ENCODE assay signal across 11 mouse cellular contexts in the genomic region with DNA sequence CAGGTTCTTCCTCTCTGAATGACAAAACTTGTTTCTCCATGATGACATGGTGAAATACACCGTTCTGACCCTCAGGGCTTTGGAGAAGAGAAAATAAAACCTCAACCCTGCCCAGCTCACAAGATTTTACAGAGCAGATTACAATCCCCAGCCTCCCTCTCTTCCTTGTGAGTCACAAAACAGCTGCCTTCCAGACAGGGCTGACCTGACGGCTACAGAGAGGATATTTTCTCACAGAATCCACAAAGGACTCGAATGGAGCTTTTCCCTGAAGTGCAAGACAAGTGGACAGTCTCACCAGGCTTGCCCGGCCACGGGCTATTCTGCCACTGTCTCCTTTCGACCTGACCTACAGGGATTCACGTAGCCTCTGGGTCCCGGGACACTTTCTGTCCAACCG.
DNase-seq lines count a peak whose midpoint lies in the region; ATAC-seq lines count a peak whose summit lies in the region.
"Had no signal": no experiment of that assay in that cellular context is flagged by ENCODE, and none has a peak within 500 bp of the region (broad histone marks: within the 10 kb centered on the region; RNA-seq: fewer than 3 reads in every experiment).

No protein-coding gene starts in this region.

- no peak overlapping the region for H3K4me2 ChIP-seq in forebrain, embryonic 11.5 days (ENCODE audit: low read depth, low read length, severe bottlenecking)
- no peak overlapping the region for H3K4me2 ChIP-seq in forebrain, embryonic 16.5 days (ENCODE audit: low read length)
- H3K4me2 ChIP-seq in midbrain, embryonic 11.5 days: no peak overlapping the region
- H3K4me2 ChIP-seq in intestine, embryonic 15.5 days (replicated peaks): peak overlapping the region; percentile 44
- H3K4me2 ChIP-seq in stomach, embryonic 16.5 days (ENCODE audit: low read depth, low read length): peak overlapping the region; percentile 34
- H3K4me2 ChIP-seq: neural tube, embryonic 13.5 days had no signal

- ATAC-seq in forebrain, embryonic 11.5 days (replicated peaks; ENCODE audit: low FRiP score): no peak
- no peak for ATAC-seq in forebrain, embryonic 16.5 days
- ATAC-seq in midbrain, embryonic 11.5 days (ENCODE audit: low FRiP score): no peak
- ATAC-seq in intestine, embryonic 15.5 days: no peak
- no peak for ATAC-seq in stomach, embryonic 16.5 days (ENCODE audit: insufficient read depth, low FRiP score)

- no peaks in the 10 kb centered on the region for H3K36me3 ChIP-seq in forebrain, embryonic 11.5 days (ENCODE audit: control insufficient read depth, insufficient read depth, low read length)
- no peaks in the 10 kb centered on the region for H3K36me3 ChIP-seq in forebrain, embryonic 16.5 days (ENCODE audit: control insufficient read depth, insufficient read depth)
- H3K36me3 ChIP-seq in midbrain, embryonic 10.5 days: no peaks in the 10 kb centered on the region
- H3K36me3 ChIP-seq in midbrain, embryonic 11.5 days (ENCODE audit: control insufficient read depth, insufficient read depth, low read length): no peaks in the 10 kb centered on the region
- H3K36me3 ChIP-seq in intestine, embryonic 15.5 days: no peaks in the 10 kb centered on the region
- no peaks in the 10 kb centered on the region for H3K36me3 ChIP-seq in stomach, embryonic 16.5 days (ENCODE audit: control insufficient read depth, insufficient read depth, low read length)
- H3K36me3 ChIP-seq: liver, embryonic 15.5 days; neural tube, embryonic 13.5 days had no signal

- no peak for DNase-seq in forebrain, embryonic 11.5 days (ENCODE audit: low spot score)
- peak; percentile 21 for DNase-seq in midbrain, embryonic 10.5 days (ENCODE audit: low spot score)
- DNase-seq in midbrain, embryonic 11.5 days (ENCODE audit: low spot score, missing footprints): no peak
- DNase-seq in left cerebral cortex, postnatal 10 days (ENCODE audit: extremely low spot score in 1 of 2, low spot score in 2 of 2): no peak
- no peak for DNase-seq in adrenal gland, postnatal 10 days
- DNase-seq: cerebellum, adult 2 months had no signal

- intact Hi-C loops in left cerebral cortex, postnatal 10 days (cut with DNase I): no loop called here

- 20% methylated on average over 9 of the region's 9 CpGs for WGBS in forebrain, embryonic 11.5 days
- WGBS in forebrain, embryonic 16.5 days: 26% methylated on average over 9 of the region's 9 CpGs
- WGBS in midbrain, embryonic 10.5 days: 27% methylated on average over 9 of the region's 9 CpGs
- WGBS in midbrain, embryonic 11.5 days: 23% methylated on average over 9 of the region's 9 CpGs
- 54% methylated on average over 9 of the region's 9 CpGs for WGBS in intestine, embryonic 15.5 days
- 39% methylated on average over 9 of the region's 9 CpGs for WGBS in stomach, embryonic 16.5 days

- H3K4me3 ChIP-seq in forebrain, embryonic 11.5 days (ENCODE audit: low read depth, low read length): no peak overlapping the region
- H3K4me3 ChIP-seq in forebrain, embryonic 16.5 days (replicated peaks; ENCODE audit: low read length): no peak overlapping the region
- H3K4me3 ChIP-seq in midbrain, embryonic 10.5 days: no peak overlapping the region
- H3K4me3 ChIP-seq in midbrain, embryonic 11.5 days (ENCODE audit: low read depth, low read length): no peak overlapping the region
- no peak overlapping the region for H3K4me3 ChIP-seq in intestine, embryonic 15.5 days (replicated peaks)
- H3K4me3 ChIP-seq in stomach, embryonic 16.5 days (replicated peaks; ENCODE audit: low read length): no peak overlapping the region
- H3K4me3 ChIP-seq: neural tube, embryonic 13.5 days had no signal

- no peaks in the 10 kb centered on the region for H3K9me3 ChIP-seq in forebrain, embryonic 11.5 days (ENCODE audit: control insufficient read depth, low read length)
- peaks cover 2% of the 10 kb centered on the region; the same call in 1 of the 2 replicates for H3K9me3 ChIP-seq in forebrain, embryonic 16.5 days (ENCODE audit: control insufficient read depth, low read length)
- H3K9me3 ChIP-seq in midbrain, embryonic 10.5 days (replicated peaks): no peaks in the 10 kb centered on the region
- no peaks in the 10 kb centered on the region for H3K9me3 ChIP-seq in midbrain, embryonic 11.5 days (ENCODE audit: control insufficient read depth, low read length)
- H3K9me3 ChIP-seq in intestine, embryonic 15.5 days: no peaks in the 10 kb centered on the region
- H3K9me3 ChIP-seq in stomach, embryonic 16.5 days (replicated peaks; ENCODE audit: control insufficient read depth, low read length): no peaks in the 10 kb centered on the region
- H3K9me3 ChIP-seq: liver, embryonic 15.5 days; neural tube, embryonic 13.5 days had no signal

- peaks cover 5% of the 10 kb centered on the region; the same call in 1 of the 2 replicates for H3K4me1 ChIP-seq in forebrain, embryonic 11.5 days (replicated peaks; ENCODE audit: control insufficient read depth, insufficient read depth, low read length)
- H3K4me1 ChIP-seq in forebrain, embryonic 16.5 days (replicated peaks; ENCODE audit: control insufficient read depth, insufficient read depth, low read length): peaks cover 16% of the 10 kb centered on the region
- peaks cover 40% of the 10 kb centered on the region for H3K4me1 ChIP-seq in midbrain, embryonic 10.5 days
- peaks cover 11% of the 10 kb centered on the region for H3K4me1 ChIP-seq in midbrain, embryonic 11.5 days (ENCODE audit: control insufficient read depth, insufficient read depth, low read length)
- peaks cover 28% of the 10 kb centered on the region for H3K4me1 ChIP-seq in intestine, embryonic 15.5 days (replicated peaks)
- peaks cover 36% of the 10 kb centered on the region for H3K4me1 ChIP-seq in stomach, embryonic 16.5 days (ENCODE audit: control insufficient read depth, insufficient read depth, low read length)

- H3K27me3 ChIP-seq in forebrain, embryonic 11.5 days (ENCODE audit: control insufficient read depth, insufficient read depth, low read length): no peaks in the 10 kb centered on the region
- no peaks in the 10 kb centered on the region for H3K27me3 ChIP-seq in forebrain, embryonic 16.5 days (replicated peaks; ENCODE audit: control insufficient read depth, insufficient read depth, low read length)
- no peaks in the 10 kb centered on the region for H3K27me3 ChIP-seq in midbrain, embryonic 10.5 days (ENCODE audit: low read depth, poor library complexity, severe bottlenecking)
- H3K27me3 ChIP-seq in midbrain, embryonic 11.5 days (ENCODE audit: control insufficient read depth, insufficient read depth, low read length): no peaks in the 10 kb centered on the region
- no peaks in the 10 kb centered on the region for H3K27me3 ChIP-seq in intestine, embryonic 15.5 days (replicated peaks)
- no peaks in the 10 kb centered on the region for H3K27me3 ChIP-seq in stomach, embryonic 16.5 days (ENCODE audit: control insufficient read depth, insufficient read depth, low read length)
- H3K27me3 ChIP-seq: liver, embryonic 15.5 days; neural tube, embryonic 13.5 days had no signal

- no peak overlapping the region for H3K27ac ChIP-seq in forebrain, embryonic 11.5 days (ENCODE audit: low read depth, low read length)
- H3K27ac ChIP-seq in forebrain, embryonic 16.5 days (ENCODE audit: low read length): no peak overlapping the region
- H3K27ac ChIP-seq in midbrain, embryonic 10.5 days (replicated peaks): peak overlapping the region; percentile 59
- H3K27ac ChIP-seq in midbrain, embryonic 11.5 days (ENCODE audit: low read depth, low read length): no peak overlapping the region
- peak overlapping the region; percentile 70; the same call in 1 of the 2 replicates for H3K27ac ChIP-seq in intestine, embryonic 15.5 days
- H3K27ac ChIP-seq in stomach, embryonic 16.5 days (ENCODE audit: low read length): peak overlapping the region; percentile 86
- H3K27ac ChIP-seq: liver, embryonic 15.5 days; neural tube, embryonic 13.5 days had no signal

- H3K9ac ChIP-seq in forebrain, embryonic 11.5 days (ENCODE audit: low read length): peak overlapping the region; percentile 30; the same call in 1 of the 2 replicates
- no peak overlapping the region for H3K9ac ChIP-seq in forebrain, embryonic 16.5 days (replicated peaks; ENCODE audit: low read depth, low read length)
- no peak overlapping the region for H3K9ac ChIP-seq in midbrain, embryonic 11.5 days (ENCODE audit: low read length)
- H3K9ac ChIP-seq in intestine, embryonic 15.5 days: no peak overlapping the region
- peak overlapping the region; percentile 47 for H3K9ac ChIP-seq in stomach, embryonic 16.5 days (ENCODE audit: low read length)
- H3K9ac ChIP-seq: liver, embryonic 15.5 days; neural tube, embryonic 13.5 days had no signal

Comparison
In these comparisons a context has a peak if more than half of its experiments do, and no peak if none do; other contexts are left out.
1. H3K27ac ChIP-seq: peak in midbrain, embryonic 10.5 days (single experiment), intestine, embryonic 15.5 days (single experiment) and stomach, embryonic 16.5 days (single experiment); none in forebrain, embryonic 11.5 days (single experiment), forebrain, embryonic 16.5 days (single experiment) and midbrain, embryonic 11.5 days (single experiment).
2. H3K9ac ChIP-seq: peak in forebrain, embryonic 11.5 days (single experiment) and stomach, embryonic 16.5 days (single experiment); none in forebrain, embryonic 16.5 days (single experiment), midbrain, embryonic 11.5 days (single experiment) and intestine, embryonic 15.5 days (single experiment).
3. H3K4me2 ChIP-seq: peak in intestine, embryonic 15.5 days (single experiment) and stomach, embryonic 16.5 days (single experiment); none in forebrain, embryonic 11.5 days (single experiment), forebrain, embryonic 16.5 days (single experiment) and midbrain, embryonic 11.5 days (single experiment).